Mouse (Mus musculus) embryonic fibroblast, embryonic 13.5 days (primary cell): ENCODE results near the gene Ndufv2.

Source experiments
- CTCF ChIP-seq: IDR thresholded peaks from 2 replicates; pipeline ENCODE4 v1.5.1; 2011; ENCODE audit warnings: mild to moderate bottlenecking, control low read depth, low read length, moderate library complexity, borderline replicate concordance; ENCODE audit not compliant: insufficient read depth
- POLR2A ChIP-seq: IDR thresholded peaks from 2 replicates; pipeline ENCODE4 v1.6.1; 2011; ENCODE audit warnings: low read depth, mild to moderate bottlenecking, control low read depth, low read length, moderate library complexity

DNA sequence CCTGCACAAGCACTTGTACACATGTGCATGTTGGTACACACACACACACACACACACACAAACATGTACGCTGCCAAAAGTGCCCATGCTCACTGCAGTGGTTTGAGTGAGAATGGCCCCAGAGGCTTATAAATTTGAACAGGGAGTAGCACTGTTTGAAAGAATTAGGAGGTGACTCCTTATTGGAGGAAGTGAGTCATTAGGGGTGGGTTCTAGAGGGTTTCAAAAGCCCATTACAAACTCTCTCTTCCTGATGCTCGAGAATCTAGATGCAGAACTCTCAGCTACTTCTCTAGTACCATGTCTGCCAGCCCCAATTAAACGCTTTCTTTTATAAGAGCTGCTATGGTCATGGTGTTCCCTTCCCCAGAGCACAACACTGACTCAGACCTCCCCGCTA, 52.6 kb downstream of the Ndufv2 start:
- TF ChIP-seq CTCF (no peak), POLR2A (no peak)
